Mouse (Mus musculus): ENCODE results near the gene Adamtsl3. TPM values are rescaled to one million over a fixed set of nuclear protein-coding genes. Genes with fewer than 3 reads are reported as not detected.

Gene Adamtsl3
- polyA plus RNA-seq, 1 experiment from 2014 or later, result 4.8 TPM

Other genes with a start within 250 kb of the Adamtsl3 start
- 12.9 and 14.1 TPM in 2 replicates for gene Sh3gl3, start 161.9 kb upstream of the Adamtsl3 start, polyA plus RNA-seq (2014; fragmentation: Nextera tagmentation; extraction: Ambion mirVana)